Mouse (Mus musculus) spleen, adult 2 months (tissue): ENCODE data around the gene Pus7.

Experiments
- CTCF ChIP-seq: fragments of 200-500 bp; IDR thresholded peaks from 2 replicates; pipeline ENCODE4 v1.5.1; 2011; ENCODE audit warnings: mild to moderate bottlenecking, inconsistent platforms; ENCODE audit not compliant: insufficient read depth, insufficient read length, insufficient replicate concordance; ENCODE audit errors: extremely low read depth
- POLR2A ChIP-seq: fragments of 200-500 bp; IDR thresholded peaks from 2 replicates; pipeline ENCODE4 v1.6.1; 2011; ENCODE audit warnings: low read depth, low read length, inconsistent platforms

- peak; percentile 90 for TF ChIP-seq POLR2A
- TF ChIP-seq CTCF = peak; percentile 99
These were observed 4.3 kb upstream of the Pus7 start, which contains the start of gene Rint1 for GRCm38 (mm10) chr5:23787536-23788389.
